Mouse (Mus musculus): Measurements from ENCODE around the gene Tas1r1.

Gene Tas1r1

DNA sequence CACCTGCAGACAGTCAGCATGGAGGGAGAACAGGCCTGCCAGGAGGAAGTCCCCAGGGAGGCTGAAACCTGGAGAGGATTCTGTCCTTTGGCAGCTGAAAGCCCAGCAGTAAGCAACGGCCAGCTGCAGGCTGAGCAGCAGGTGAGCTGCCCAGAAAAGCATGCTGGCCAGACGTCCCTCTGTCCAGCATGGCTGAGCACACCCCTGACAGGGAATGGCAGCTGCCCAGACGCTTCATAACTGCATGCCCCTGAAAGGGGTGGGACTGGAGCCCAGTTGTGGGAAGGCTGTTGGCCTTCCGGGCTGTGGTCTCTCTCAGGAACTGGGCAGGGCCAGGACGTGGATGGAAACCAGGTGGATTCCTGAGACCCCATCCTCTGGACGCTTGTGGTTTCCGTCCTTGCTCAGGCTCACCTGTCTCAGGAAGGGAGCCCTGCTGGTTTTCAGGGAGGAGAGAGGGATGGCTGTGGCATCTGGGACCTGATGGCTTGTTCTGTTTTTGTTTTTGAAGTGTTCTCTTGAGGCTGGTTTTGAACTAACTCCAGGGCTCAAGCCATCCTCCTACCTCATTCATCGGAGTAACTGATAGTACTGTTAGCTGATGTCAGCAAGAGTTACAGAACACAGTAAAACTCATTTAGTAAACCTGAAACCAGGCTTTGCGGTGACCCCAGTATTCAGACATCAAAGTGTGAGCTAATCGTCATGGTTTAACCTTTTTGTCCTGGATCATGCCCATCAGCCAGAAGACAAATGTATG lies at the start of gene Tas1r1:
Gene Tas1r1, minus strand, starts transcription at position 344 of the 760 bp plus-strand sequence.
- DNase-seq (ENCODE audit: low read depth): no peak

DNA sequence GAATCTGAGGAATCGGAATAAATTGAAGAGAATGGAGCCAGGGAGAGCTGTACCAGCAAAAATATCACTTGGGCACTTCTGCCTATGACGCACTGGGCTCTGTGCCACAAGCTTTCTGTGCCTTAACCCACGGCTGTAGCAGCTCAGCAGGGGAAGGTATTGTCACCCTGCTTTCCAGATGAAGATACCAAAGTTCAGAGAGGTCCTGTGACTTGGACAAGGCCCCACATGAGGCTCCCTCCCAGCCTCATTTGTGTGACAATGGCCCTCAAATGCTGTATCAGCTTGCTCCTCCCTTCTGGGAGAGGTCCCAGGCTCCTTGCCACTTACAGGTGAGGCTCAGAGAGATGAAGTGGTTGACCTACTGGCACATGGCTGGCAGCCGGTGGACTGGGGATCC lies 49.8 kb upstream of the Tas1r1 start:
- no peak for DNase-seq (ENCODE audit: low read depth)

DNA sequence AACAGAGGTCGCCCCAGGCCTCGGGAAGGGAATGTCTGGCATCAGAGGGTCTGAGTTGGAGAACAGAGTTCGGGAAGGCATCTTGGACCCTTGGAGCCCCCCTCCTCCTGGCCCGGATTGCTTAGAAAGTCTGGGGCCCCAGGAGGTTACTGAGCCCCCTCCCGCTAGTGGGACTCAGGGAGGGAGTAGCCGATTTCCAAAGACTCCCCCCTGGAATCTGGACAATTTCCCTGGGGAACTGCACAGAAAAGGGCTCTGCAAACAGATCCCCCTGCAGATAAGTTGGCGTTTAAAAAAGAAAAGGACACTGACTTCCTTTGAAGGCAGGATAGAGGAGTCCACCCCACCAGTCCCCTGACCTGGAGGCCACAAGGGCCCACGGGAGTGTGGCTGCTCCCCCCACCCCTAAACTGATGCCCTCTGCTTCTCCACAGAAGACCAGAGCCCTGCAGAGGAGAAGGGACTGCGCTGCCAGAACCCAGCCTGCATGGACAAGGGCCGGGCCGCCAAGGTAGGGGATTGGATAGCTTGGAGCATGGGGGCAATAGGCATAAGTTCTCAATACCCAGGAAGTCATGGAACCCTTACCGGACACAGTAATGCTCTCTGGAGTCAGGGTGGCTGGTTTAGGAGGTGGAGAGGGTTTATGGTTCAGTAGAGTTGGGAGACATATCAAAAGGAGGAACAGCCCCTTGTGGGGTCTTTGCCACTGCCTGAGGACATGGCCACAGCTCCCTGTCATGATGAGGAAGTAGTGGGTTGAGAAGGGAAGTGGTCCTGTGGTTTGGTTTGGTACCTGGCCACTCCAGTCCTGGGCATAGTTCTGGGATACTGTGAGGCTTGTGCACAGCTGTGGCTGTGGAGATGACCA lies 49.1 kb upstream of the Tas1r1 start:
- no peak for DNase-seq (ENCODE audit: low read depth)

DNA sequence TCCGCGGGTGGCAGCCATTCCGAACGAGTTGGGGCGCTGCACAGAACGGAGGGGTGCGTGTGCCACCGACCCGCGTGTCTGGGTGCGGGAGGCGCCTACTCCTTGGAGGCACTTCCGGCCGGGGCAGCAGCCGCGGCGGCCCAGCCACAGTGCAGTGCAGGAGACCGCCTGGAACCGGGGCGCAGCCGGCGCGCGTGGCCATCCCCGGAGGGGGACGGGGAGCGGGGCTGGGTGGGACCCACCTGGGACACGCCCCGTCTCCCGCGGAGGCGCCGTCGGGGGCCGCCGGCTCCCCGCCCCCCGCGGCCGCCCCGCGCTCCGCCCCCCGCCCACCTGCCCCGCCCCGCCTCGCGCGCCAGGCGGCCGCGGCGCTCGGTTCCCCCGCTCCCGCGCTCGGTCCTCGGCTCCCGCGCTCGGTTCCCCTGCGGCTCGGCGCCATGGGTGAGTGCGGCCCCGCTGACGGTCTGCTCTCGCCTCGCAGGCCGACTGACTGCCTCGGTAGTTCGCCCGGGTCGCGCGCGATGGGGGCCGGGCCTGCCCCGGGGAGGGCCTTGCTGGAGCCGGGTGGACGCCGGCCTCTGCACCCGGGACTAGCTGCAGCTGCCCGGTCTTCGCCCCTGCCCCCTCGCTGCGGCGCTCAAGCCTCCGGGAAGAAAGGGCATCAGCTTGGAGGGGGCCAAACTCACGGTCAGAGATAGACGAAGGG lies 48.3 kb upstream of the Tas1r1 start:
- DNase-seq (ENCODE audit: low read depth): no peak

DNA sequence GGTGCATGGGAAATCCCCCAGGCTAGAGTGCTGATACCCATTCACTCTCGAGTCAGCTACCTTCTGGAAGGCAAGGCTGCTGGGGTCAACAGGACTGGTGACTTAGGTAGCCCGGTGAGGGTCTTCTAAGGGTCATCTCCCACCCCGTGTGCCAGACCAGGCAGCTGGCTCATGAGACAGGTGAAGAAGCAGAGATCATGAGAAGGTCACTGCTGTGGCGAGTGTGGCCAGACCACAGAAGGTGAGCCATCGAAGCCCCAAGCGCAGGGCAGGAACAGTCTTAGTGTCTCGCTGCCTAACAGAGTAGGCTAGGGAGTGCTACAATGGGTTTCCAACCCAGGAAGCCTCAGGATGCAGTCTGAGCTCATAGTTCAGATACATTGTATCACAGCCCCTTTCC lies 46.2 kb upstream of the Tas1r1 start:
- DNase-seq (ENCODE audit: low read depth): no peak

DNA sequence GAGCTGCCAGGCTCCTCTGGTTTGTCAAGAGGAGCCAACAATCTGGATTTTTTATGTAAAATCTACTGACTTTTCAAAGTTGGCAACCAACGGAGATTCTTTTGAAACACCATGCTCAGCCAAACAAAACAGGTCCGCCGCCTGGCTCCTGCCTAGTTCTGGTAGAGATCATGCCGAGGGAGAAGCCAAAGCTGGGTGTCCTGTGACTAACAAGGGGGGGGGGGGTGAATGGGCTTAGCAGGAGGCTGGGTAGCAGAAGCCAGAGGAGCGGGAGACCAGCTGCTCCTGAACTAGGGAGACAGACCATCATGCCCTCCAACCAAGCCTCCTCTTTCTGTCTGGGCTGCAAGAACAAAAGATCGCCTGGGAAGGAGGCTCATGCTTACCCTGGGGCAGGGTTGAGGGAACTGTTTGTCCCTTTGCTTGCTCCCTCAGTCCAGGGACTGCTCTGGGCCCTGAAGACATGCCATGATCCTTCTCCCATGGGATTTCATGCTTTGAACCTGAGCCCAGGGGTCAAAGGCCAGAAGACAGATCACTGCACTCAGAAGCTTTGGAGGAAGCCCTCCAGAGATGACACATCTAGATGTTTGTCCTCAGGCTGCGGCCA lies 45.3 kb upstream of the Tas1r1 start:
- DNase-seq (ENCODE audit: low read depth): no peak

DNA sequence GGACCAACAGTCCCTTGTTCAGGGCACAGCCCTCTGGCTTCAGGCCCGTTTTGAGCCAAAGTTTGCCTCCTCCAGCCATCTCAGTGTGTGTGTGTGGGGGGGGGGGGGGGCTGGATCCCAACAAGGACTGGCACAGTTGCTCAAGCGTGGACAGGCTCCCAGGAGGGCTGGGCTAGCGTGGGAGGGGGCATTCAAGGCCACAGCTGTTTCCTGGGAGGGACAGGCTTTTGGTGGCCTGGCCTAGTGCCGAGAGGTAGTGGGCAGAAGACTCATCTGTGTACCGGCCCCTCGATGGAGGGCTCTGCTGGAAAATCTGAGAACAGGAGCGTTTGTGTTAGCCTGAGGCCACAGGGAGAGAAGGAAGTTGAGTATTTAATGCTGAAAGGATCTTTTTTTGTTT lies 41.6 kb upstream of the Tas1r1 start:
- DNase-seq (ENCODE audit: low read depth): no peak

DNA sequence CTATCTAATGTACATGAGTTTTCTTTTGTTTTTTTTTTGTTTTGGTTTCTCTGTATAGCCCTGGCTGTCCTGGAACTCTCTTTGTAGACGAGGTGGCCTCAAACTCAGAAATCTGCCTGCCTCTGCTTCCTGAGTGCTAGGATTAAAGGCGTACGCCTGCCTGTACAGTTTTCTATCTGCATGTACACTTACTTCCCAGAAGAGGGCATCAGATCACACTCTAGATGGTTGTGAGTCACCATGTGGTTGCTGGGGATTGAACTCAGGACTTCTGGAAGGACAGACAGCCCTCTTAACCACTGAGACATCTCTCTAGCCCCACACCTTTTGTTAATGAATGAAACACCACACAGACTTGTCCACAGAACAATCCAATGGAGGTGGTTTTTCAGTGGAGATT lies 40.9 kb upstream of the Tas1r1 start:
- no peak for DNase-seq (ENCODE audit: low read depth)

DNA sequence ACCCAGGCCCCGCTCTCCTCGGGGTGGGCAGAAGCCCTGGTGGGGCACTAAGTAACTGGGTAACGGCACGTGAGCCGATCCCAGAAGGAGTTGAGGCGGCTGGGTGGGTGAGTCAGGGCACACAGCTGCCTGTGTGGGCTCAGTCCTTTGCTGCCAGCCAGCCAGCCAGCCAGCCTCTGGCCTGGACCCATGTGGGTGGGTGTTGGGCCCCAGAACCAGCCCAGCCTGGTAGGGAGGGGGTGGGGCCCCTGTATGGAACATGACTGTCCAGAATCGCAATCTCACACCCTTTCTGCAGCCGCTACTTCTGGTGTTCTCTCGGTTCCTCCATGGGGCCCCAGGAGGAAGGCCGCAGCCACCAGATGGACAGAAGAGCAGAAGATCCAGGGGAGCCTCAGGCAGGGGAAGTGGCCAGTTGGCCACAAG lies 39.8 kb upstream of the Tas1r1 start:
- no peak for DNase-seq (ENCODE audit: low read depth)

DNA sequence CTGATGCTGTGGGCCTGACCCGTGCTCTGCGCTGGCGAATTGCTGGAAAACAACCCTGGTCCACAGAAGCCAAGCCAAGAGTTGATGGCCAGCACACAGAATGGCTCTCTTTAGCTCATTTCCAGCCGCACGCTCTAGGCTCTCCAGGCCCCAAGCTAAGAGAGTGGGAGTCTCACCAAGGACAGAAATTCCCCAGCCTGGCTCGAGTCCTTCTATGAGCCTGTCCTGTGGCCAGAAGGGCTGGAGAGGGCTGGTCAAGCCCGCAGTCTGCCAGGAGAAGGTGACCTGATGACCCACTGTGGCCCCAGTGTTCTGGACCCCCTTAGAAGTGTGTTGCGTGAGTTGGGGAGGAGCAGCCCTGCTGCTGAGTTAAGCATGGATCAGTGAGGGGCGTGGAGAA lies 38.8 kb upstream of the Tas1r1 start:
- no peak for DNase-seq (ENCODE audit: low read depth)

DNA sequence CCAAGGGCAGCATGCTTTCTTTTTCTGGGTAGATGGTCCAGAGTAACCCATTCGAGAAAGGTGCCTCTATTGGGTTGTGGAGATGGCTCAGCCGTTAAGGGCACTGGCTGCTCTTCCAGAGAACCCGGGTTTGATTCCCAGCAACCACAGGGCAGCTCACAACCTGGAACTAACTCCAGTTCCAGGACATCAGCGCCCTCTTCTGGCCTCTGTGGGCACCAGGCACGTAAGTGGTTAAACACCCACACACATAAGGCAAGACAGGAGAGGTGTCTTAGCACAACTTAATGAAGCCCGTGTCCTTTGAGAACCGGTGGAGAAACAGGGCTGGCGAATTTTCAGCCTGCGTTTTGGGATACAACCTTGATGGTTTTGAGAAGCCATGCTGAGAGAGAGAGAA lies 36.2 kb upstream of the Tas1r1 start:
- DNase-seq (ENCODE audit: low read depth): no peak

DNA sequence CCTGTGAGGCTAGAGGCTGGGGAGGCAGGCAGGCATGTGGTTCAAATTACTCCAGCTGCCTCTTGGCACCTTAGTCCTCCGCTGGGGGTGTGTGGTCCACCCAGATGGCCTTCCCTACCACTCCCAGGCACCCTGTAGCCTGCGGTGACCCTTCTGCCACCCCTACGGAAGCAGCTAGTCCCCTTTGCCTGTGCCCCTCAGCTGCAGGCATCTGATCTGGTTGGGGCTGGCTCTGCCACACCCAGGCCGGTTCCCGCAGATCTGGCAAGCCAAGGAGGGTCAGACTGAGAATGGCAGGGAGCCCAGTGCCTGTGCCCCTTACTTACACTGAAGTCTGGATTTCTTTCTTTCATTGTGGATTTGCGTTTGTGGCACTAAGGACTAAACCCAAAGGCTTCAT lies 35.3 kb upstream of the Tas1r1 start:
- no peak for DNase-seq (ENCODE audit: low read depth)

DNA sequence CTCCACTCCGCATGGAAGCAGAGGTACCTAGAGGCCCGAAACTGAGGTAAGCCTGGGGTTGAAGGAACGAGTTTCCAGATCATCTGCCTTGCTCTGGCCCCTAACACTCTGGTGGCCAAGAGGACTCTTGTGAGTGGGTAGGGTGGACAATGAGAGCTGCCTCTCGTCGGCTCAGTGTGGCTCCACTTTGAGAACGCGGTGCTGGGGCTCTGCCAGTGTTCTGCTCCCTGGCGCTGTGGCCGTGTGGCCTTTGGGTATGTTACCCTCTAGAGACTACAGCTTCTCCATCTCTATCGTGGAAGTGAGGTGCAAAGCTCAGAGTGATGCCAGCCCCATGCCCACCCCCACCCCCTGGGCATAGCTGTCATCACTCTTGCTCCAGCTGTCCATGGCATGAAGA lies 34.3 kb upstream of the Tas1r1 start:
- DNase-seq (ENCODE audit: low read depth): no peak

DNA sequence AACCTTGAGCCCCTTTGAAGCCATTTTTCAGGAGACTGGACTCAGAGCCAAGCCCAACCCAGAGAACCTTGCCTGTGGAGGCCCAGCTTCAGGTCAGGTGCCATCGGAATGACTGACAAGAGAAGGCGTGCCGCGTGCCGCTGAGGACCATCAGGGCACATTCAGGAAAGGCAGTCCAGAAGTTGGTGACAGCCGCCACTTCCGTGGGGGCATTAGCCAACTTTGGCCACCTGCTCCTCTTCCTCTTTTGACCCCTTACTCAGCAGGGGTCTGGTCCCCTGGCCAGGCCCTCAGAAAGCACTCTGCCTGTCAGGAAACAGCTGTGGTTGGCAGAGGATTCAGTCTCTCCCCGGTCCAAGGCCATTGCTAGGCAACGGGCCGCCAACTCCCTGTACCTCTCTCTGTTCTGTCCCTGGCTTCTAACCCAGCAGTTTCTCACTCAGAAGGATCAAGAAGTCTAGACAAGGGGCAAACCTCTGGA lies 33.8 kb upstream of the Tas1r1 start, which contains the start of gene Plekhg5:
Gene Plekhg5, plus strand, starts transcription at position 378 of the 481 bp plus-strand sequence.
- DNase-seq (ENCODE audit: low read depth): no peak

DNA sequence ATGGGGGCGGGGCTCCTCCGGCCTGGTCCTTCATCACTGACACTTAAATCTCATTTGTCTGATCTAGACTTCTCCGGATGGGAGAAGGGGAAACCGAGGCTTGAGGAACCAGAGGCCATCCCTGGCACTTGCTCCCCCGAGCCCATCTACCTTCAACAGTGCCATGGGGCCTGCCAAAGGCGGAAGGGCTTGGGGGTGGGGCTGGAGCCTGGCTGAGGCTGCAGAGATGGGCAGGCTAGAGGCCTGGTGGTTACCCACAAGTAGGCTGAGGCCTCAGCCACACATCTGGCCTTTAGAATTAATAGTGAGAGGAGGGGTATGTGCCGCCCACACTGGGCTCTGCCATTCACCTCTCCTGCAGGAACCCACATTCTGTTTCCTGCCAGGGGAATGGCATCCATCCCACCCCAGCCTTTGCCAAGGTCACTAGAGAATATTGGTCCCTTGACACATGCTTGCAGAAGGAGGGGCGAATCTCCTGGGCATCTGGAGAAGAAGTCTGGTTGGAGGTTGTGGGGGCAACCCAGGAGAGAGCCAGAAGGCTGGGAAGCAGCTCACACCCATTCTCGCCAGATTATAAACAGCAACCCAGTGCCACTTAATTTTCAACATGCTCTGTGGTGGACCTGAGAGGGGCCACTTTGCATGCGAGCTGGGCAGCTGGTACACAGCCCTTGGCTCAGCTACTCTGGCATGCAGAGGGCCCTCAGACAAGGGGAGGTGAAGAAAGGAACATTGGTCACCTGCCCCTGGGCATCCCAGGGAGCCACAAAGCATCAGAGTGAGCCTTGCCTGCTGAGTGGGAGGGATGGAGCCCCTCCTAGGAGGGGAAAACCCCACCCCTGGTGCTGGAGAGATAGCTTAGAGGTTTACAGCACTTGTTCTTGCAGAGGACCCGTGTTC lies 32.4 kb upstream of the Tas1r1 start:
- DNase-seq (ENCODE audit: low read depth): no peak

DNA sequence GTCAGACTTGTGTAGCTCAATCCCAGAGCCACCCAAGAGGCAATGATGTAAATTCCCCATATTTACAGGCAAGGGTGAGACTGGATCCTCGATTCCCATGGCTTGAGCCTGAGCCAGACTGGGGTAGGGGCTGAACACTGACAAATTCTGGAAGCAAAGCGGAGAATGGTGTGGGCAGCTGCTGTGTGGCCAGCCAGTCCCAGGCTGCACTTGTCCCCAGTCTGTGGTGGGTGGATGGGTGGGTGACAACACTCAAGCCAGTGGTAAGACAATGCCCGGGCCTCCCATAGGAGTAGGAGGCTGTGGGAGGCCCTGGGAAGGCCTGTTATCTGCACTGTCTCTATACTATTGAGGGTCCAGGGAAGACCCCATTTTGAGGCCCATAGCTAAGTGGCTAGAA lies 30.9 kb upstream of the Tas1r1 start:
- DNase-seq (ENCODE audit: low read depth): no peak

DNA sequence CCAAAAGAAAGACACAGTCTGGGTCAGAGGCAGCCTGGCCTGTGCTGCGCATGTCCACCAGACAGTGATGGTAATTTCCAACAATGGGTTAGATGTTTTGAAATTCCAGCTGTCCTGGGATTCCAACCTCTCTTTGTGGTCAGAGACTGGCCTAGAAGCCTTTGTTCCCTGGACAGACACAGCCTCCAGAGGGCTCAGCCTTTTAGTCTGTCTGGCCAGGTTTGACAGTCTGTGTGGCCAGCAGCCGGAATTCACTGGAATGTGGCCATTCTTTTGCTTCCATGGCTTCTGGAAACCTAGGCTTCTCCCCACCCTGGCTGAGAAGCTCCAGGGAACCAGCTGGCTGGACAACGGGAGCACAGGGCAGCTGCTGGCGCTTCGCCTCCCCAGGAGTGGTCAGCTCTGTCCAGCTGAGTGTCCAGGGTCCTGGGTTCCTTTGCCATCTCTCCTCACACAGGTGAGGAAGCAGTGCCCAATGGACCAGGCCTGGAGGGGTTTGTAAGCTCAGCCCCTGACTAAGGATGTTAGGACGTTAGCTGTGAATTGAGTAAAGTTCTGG lies 29.9 kb upstream of the Tas1r1 start:
- no peak for DNase-seq (ENCODE audit: low read depth)

DNA sequence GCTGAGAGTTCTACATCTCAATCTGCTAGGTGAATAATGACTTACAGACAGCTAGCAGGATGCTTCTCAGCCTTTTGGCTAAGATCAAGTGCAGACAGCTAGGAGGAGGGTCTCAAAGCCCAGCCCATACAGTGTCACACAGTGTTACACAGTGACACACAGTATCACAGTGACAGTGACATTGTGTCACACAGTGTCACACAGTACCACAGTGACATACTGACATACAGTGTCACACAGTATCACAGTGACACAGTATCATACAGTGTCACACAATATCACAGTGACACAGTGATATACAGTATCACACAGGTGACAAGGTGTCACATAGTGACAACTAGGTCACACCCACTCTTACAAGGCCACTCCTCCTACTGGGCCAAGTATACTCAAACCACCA lies 28.9 kb upstream of the Tas1r1 start:
- DNase-seq (ENCODE audit: low read depth): no peak

DNA sequence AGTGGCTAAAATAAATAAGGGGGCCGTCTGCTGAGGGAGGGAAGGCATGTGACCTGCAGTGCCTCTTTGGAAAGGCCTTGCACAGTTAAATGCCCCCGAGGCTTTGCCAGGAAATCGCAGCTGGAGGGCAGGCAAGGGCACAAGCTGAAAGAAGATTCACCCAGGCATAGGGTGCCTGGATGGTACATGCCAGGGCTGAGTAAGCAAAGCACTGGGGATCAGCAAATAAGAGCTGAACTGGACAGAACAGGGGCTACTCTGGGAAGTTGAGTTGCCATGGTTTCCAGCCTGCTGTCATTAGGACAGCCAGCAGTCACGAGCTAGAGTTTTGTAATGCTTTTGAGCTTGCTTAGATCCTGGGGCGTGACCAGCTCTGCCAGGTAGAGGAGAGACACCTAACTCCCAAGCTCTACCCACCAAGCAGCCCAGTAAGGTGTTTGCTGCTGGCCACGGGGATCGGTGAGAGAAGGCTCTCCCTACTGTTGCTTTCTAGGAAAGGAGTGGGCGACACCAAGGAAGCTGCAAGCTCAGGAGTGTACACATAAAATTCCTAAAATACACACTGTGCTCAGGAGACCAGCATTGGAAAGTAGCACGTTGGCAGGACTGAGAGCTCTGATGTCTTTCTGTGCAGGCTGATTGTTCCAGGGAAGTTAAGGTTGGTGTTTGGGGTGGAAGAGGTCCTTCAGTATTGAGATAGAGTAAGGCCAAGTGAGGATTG lies 24.2 kb upstream of the Tas1r1 start:
- no peak for DNase-seq (ENCODE audit: low read depth)

DNA sequence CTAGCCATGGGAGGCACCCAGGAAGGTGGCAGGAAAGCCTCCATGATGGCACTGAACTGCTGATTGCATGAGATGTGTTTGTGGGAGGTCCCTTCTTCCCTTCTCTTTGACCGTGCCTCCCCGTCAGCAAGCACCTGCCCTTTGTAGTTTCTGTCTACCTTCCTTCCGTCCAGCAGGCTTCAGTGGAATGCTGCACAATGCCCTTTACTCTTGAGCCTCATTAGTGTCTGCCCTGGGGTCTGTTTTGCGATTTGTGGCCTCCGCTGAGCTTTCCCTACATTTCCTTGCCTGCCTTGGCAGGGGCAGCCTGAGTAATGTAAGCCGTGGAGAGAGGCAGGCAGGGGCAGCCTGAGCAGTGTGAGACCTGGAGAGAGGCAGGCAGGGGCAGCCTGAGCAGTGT lies 6.2 kb upstream of the Tas1r1 start:
- no peak for DNase-seq (ENCODE audit: low read depth)

All from c-Kit-positive CD71-negative TER-119-negative erythroid progenitor cells, embryonic 14.5 days (primary cell).